Mouse (Mus musculus): ENCODE data around the gene Ankrd36. TPM values are rescaled to one million over a fixed set of nuclear protein-coding genes. Genes with fewer than 3 reads are reported as not detected.
"Not testable (repeated sequence)": the region's sequence is repeated elsewhere in the genome, so short reads cannot be mapped to it uniquely, and the experiment has no call there.

The Ankrd36 gene
- total and polyA plus RNA-seq, 2 experiments from 2014 or later: not detected

GRCm38 (mm10) chr11:5526573-5527439 lies 42.7 kb upstream of the Ankrd36 start:
- Histone ChIP-seq H3K9ac (replicated peaks; ENCODE audit: low read length) (no peak overlapping the region), H3K4me2 (ENCODE audit: low read depth, low read length) (no peak overlapping the region), H3K9me3 (ENCODE audit: low read length) (no peaks in the 10 kb centered on the region), H3K4me3 (ENCODE audit: low read length) (no peak overlapping the region), H3K27me3 (ENCODE audit: insufficient read depth, low read length) (no peaks in the 10 kb centered on the region), H3K36me3 (ENCODE audit: insufficient read depth, low read length) (peaks cover 62% of the 10 kb centered on the region), H3K27ac (no peak overlapping the region), H3K4me1 (ENCODE audit: insufficient read depth, low read length) (peaks cover 6% of the 10 kb centered on the region)
- 92% methylated on average over 7 of the region's 7 CpGs for WGBS
- DNase-seq (ENCODE audit: low spot score) (no peak), ATAC-seq (no peak)
- TF ChIP-seq CTCF (IDR thresholded peaks at IDR 0.05; ENCODE audit: low read depth): no peak

DNA sequence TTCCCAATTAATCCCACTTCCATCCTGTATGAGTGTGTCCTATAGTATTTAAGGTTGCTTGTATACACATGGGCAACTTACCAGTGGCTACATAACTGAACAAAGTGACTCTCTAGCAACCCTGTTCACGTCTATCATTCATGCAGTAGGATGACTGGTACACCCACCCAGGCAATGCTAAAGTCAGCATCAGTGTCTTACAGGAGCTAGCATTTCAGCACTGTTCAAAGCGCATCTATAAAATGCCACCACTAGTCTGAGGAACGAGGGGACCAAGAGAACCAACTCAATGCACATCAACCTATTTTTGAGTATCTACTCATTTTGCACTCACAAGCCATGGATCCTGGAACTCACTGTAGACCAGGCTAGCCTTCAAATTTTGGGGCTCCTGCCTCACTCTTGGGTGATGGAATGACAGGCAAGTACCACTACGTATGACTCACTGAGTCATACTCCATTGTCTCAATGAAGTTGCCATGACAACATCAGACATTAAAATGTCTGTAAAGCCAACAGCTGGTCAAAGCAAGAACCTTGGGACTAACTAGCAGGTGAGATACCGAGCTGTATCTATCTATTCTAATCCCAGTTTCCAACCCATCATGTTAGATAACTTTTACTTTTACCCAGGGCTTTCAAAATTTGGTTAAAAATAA lies 41.5 kb upstream of the Ankrd36 start:
- WGBS: 78% methylated on average over 5 of the region's 5 CpGs
- DNase-seq (ENCODE audit: low spot score) (no peak), ATAC-seq (no peak)
- Histone ChIP-seq H3K36me3 (ENCODE audit: insufficient read depth, low read length) (peaks cover 69% of the 10 kb centered on the region), H3K4me1 (ENCODE audit: insufficient read depth, low read length) (no peaks in the 10 kb centered on the region), H3K9me3 (ENCODE audit: low read length) (no peaks in the 10 kb centered on the region), H3K27me3 (ENCODE audit: insufficient read depth, low read length) (no peaks in the 10 kb centered on the region), H3K4me2 (ENCODE audit: low read depth, low read length) (no peak overlapping the region), H3K27ac (no peak overlapping the region), H3K4me3 (ENCODE audit: low read length) (no peak overlapping the region), H3K9ac (replicated peaks; ENCODE audit: low read length) (no peak overlapping the region)
- TF ChIP-seq CTCF (IDR thresholded peaks at IDR 0.05; ENCODE audit: low read depth): no peak

GRCm38 (mm10) chr11:5528841-5529240 lies 40.6 kb upstream of the Ankrd36 start:
- ATAC-seq: no peak
- 50% methylated on average over 5 of the region's 5 CpGs for WGBS

GRCm38 (mm10) chr11:5530172-5530571 lies 39.3 kb upstream of the Ankrd36 start:
- Histone ChIP-seq H3K36me3 (ENCODE audit: insufficient read depth, low read length) (peaks cover 67% of the 10 kb centered on the region; the same call in 1 of the 2 replicates), H3K9me3 (ENCODE audit: low read length) (no peaks in the 10 kb centered on the region), H3K9ac (replicated peaks; ENCODE audit: low read length) (no peak overlapping the region), H3K27ac (no peak overlapping the region), H3K4me3 (ENCODE audit: low read length) (no peak overlapping the region), H3K4me1 (ENCODE audit: insufficient read depth, low read length) (no peaks in the 10 kb centered on the region), H3K27me3 (ENCODE audit: insufficient read depth, low read length) (no peaks in the 10 kb centered on the region), H3K4me2 (ENCODE audit: low read depth, low read length) (no peak overlapping the region)
- no peak for DNase-seq (ENCODE audit: low spot score)
- 79% methylated on average over 5 of the region's 5 CpGs for WGBS
- no peak for ATAC-seq
- TF ChIP-seq CTCF (IDR thresholded peaks at IDR 0.05; ENCODE audit: low read depth): no peak

More at GRCm38 (mm10) chr11:5528841-5529240, 40.6 kb upstream of the Ankrd36 start:
- Histone ChIP-seq H3K9ac (replicated peaks; ENCODE audit: low read length) (no peak overlapping the region), H3K4me2 (ENCODE audit: low read depth, low read length) (no peak overlapping the region), H3K4me1 (ENCODE audit: insufficient read depth, low read length) (no peaks in the 10 kb centered on the region), H3K36me3 (ENCODE audit: insufficient read depth, low read length) (peaks cover 70% of the 10 kb centered on the region), H3K9me3 (ENCODE audit: low read length) (no peaks in the 10 kb centered on the region), H3K4me3 (ENCODE audit: low read length) (no peak overlapping the region), H3K27ac (no peak overlapping the region), H3K27me3 (ENCODE audit: insufficient read depth, low read length) (no peaks in the 10 kb centered on the region)
- no peak for DNase-seq (ENCODE audit: low spot score)
- TF ChIP-seq CTCF (IDR thresholded peaks at IDR 0.05; ENCODE audit: low read depth): no peak

DNA sequence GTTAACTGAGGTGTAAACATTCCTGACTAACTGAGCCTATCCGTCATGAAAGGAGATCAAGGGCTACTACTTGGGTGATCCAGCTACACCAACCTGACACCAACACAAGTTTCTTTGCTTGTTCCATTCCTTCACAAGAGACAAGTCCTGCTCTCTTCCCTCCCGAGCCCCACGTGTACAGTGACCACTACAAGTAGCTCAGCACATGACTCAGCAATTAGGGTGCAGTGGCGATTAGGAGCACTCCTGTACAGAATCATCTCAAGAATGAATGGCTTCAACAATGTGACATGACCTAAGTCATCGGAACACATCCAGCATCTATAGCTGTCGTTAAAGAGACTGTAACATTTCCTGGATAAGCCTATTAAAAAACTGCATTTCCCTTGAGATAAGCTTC lies 38.8 kb upstream of the Ankrd36 start:
- Histone ChIP-seq H3K4me1 (ENCODE audit: insufficient read depth, low read length) (no peaks in the 10 kb centered on the region), H3K27me3 (ENCODE audit: insufficient read depth, low read length) (no peaks in the 10 kb centered on the region), H3K9me3 (ENCODE audit: low read length) (no peaks in the 10 kb centered on the region), H3K27ac (no peak overlapping the region), H3K4me2 (ENCODE audit: low read depth, low read length) (no peak overlapping the region), H3K9ac (replicated peaks; ENCODE audit: low read length) (no peak overlapping the region), H3K36me3 (ENCODE audit: insufficient read depth, low read length) (peaks cover 62% of the 10 kb centered on the region; the same call in 1 of the 2 replicates), H3K4me3 (ENCODE audit: low read length) (no peak overlapping the region)
- TF ChIP-seq CTCF (IDR thresholded peaks at IDR 0.05; ENCODE audit: low read depth): no peak
- DNase-seq (ENCODE audit: low spot score) (no peak), ATAC-seq (no peak)
- 69% methylated on average over 6 of the region's 6 CpGs for WGBS

DNA sequence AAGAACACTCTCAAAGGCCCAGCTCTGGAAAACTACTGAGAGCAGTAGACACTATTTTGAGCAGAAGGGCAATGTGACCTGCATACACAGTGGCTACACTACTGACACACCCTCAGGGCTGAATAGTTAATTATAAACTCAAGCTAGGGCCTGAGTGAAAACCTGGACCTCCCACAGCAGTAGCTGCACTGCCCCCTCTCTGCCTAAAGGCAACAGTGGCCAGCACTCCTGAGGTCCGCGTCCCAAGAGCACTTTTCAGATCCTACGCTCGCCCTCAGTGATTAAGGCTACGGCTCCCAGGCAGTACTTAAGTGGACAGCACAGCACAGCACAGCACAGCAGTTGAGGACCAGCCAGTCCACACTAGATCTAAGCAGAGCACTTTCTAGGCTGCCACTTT lies 36.4 kb upstream of the Ankrd36 start:
- Histone ChIP-seq H3K27ac (no peak overlapping the region), H3K27me3 (ENCODE audit: insufficient read depth, low read length) (no peaks in the 10 kb centered on the region), H3K4me1 (ENCODE audit: insufficient read depth, low read length) (no peaks in the 10 kb centered on the region), H3K9me3 (ENCODE audit: low read length) (no peaks in the 10 kb centered on the region), H3K4me2 (ENCODE audit: low read depth, low read length) (no peak overlapping the region), H3K9ac (replicated peaks; ENCODE audit: low read length) (no peak overlapping the region), H3K36me3 (ENCODE audit: insufficient read depth, low read length) (peaks cover 54% of the 10 kb centered on the region; the same call in 1 of the 2 replicates), H3K4me3 (ENCODE audit: low read length) (no peak overlapping the region)
- WGBS: 76% methylated on average over 5 of the region's 5 CpGs
- no peak; the same call in 1 of the 2 replicates for TF ChIP-seq CTCF (IDR thresholded peaks at IDR 0.05; ENCODE audit: low read depth)
- ATAC-seq: no peak
- DNase-seq (ENCODE audit: low spot score): no peak

GRCm38 (mm10) chr11:5537454-5537853 lies 32.0 kb upstream of the Ankrd36 start:
- not testable (repeated sequence) for ATAC-seq

More at GRCm38 (mm10) chr11:5537454-5537853, 32.0 kb upstream of the Ankrd36 start:
- DNase-seq (ENCODE audit: low spot score); H3K9me3 ChIP-seq (ENCODE audit: low read length); H3K4me1 ChIP-seq (ENCODE audit: insufficient read depth, low read length); H3K4me3 ChIP-seq (ENCODE audit: low read length); H3K4me2 ChIP-seq (ENCODE audit: low read depth, low read length); H3K27ac ChIP-seq; H3K27me3 ChIP-seq (ENCODE audit: insufficient read depth, low read length); H3K9ac ChIP-seq (replicated peaks; ENCODE audit: low read length): not testable (repeated sequence)
- 92% methylated on average over 4 of the region's 4 CpGs for WGBS
- peaks cover 23% of the 10 kb centered on the region; the same call in 1 of the 2 replicates for H3K36me3 ChIP-seq (ENCODE audit: insufficient read depth, low read length)
